Mouse (Mus musculus): ENCODE measurements around the gene Eif4e1b.

Gene Eif4e1b

GRCm38 (mm10) chr13:54783698-54784097 lies at the start of gene Eif4e1b:
Gene Eif4e1b (plus strand): TSS chr13:54783998.
- DNase-seq: no peak

GRCm38 (mm10) chr13:54736931-54737330 lies 46.9 kb upstream of the Eif4e1b start:
- no peak for DNase-seq

- peak; percentile 53 for DNase-seq
Measured at GRCm38 (mm10) chr13:54737488-54738212, 46.1 kb upstream of the Eif4e1b start.

- DNase-seq: peak; percentile 57
Measured at GRCm38 (mm10) chr13:54738213-54738601, 45.6 kb upstream of the Eif4e1b start.

GRCm38 (mm10) chr13:54746110-54746509 lies 37.7 kb upstream of the Eif4e1b start:
- peak; percentile 36 for DNase-seq

GRCm38 (mm10) chr13:54746896-54747295 lies 36.9 kb upstream of the Eif4e1b start:
- peak; percentile 74 for DNase-seq

GRCm38 (mm10) chr13:54748190-54748589 lies 35.6 kb upstream of the Eif4e1b start:
- DNase-seq: peak; percentile 48

GRCm38 (mm10) chr13:54748721-54749060 lies 35.1 kb upstream of the Eif4e1b start:
- DNase-seq: peak; percentile 47

GRCm38 (mm10) chr13:54749061-54749863 lies 34.5 kb upstream of the Eif4e1b start:
- DNase-seq: peak; percentile 80

- DNase-seq: peak; percentile 64
Measured at GRCm38 (mm10) chr13:54749864-54750411, 33.9 kb upstream of the Eif4e1b start, which contains the start of gene Gprin1. Gene Gprin1 (minus strand): TSS chr13:54749874.

- DNase-seq: no peak
Measured at GRCm38 (mm10) chr13:54750699-54751098, 33.1 kb upstream of the Eif4e1b start.

- peak; percentile 60 for DNase-seq
Measured at GRCm38 (mm10) chr13:54752656-54753055, 31.1 kb upstream of the Eif4e1b start.

- DNase-seq: peak; percentile 27
Measured at GRCm38 (mm10) chr13:54753733-54754132, 30.1 kb upstream of the Eif4e1b start.

GRCm38 (mm10) chr13:54754169-54755080 lies 29.4 kb upstream of the Eif4e1b start:
- peak; percentile 42 for DNase-seq

GRCm38 (mm10) chr13:54755201-54755830 lies 28.5 kb upstream of the Eif4e1b start:
- no peak for DNase-seq

GRCm38 (mm10) chr13:54756156-54756712 lies 27.6 kb upstream of the Eif4e1b start:
- DNase-seq: peak; percentile 37

GRCm38 (mm10) chr13:54757093-54757830 lies 26.5 kb upstream of the Eif4e1b start:
- DNase-seq: peak; percentile 80

- DNase-seq: peak; percentile 95
Measured at GRCm38 (mm10) chr13:54758045-54758755, 25.6 kb upstream of the Eif4e1b start.

GRCm38 (mm10) chr13:54758756-54759470 lies 24.9 kb upstream of the Eif4e1b start:
- peak; percentile 55 for DNase-seq

- peak; percentile 49 for DNase-seq
Measured at GRCm38 (mm10) chr13:54759496-54759895, 24.3 kb upstream of the Eif4e1b start.

All from cerebellum, adult 8-10 months (tissue).